Mouse (Mus musculus) cerebellum, adult 8-10 months (tissue): ENCODE results near the gene Klf15.

Source experiments
- DNase-seq: peaks from one replicate; pipeline ENCODE4 v3.0.0; 2022

The Klf15 gene

GRCm38 (mm10) chr6:90494155-90494554 lies 31.8 kb downstream of the Klf15 start:
- DNase-seq, result no peak

GRCm38 (mm10) chr6:90494566-90494965 lies 32.2 kb downstream of the Klf15 start:
- no peak for DNase-seq

GRCm38 (mm10) chr6:90495282-90495912 lies 33.0 kb downstream of the Klf15 start:
- DNase-seq, result no peak

GRCm38 (mm10) chr6:90496217-90496616 lies 33.8 kb downstream of the Klf15 start:
- DNase-seq, result no peak

GRCm38 (mm10) chr6:90499509-90499908 lies 37.1 kb downstream of the Klf15 start:
- DNase-seq, result no peak

GRCm38 (mm10) chr6:90501222-90501940 lies 39.0 kb downstream of the Klf15 start:
- DNase-seq, result no peak

GRCm38 (mm10) chr6:90505906-90506305 lies 43.5 kb downstream of the Klf15 start:
- no peak for DNase-seq

- peak; percentile 83 for DNase-seq
Observed at GRCm38 (mm10) chr6:90506673-90507311, 44.4 kb downstream of the Klf15 start.

- DNase-seq, result no peak
Observed at GRCm38 (mm10) chr6:90507443-90507842, 45.1 kb downstream of the Klf15 start.

- no peak for DNase-seq
Observed at GRCm38 (mm10) chr6:90508197-90508624, 45.8 kb downstream of the Klf15 start.

- no peak for DNase-seq
Observed at GRCm38 (mm10) chr6:90509085-90509484, 46.7 kb downstream of the Klf15 start.

- no peak for DNase-seq
Observed at GRCm38 (mm10) chr6:90512416-90512815, 50.0 kb downstream of the Klf15 start.

- DNase-seq, result no peak
Observed at GRCm38 (mm10) chr6:90513074-90513856, 50.9 kb downstream of the Klf15 start.

GRCm38 (mm10) chr6:90514369-90514768 lies 52.0 kb downstream of the Klf15 start:
- no peak for DNase-seq

GRCm38 (mm10) chr6:90514883-90515405 lies 52.6 kb downstream of the Klf15 start:
- DNase-seq, result peak; percentile 96

GRCm38 (mm10) chr6:90518892-90519291 lies 56.5 kb downstream of the Klf15 start:
- DNase-seq, result no peak

- no peak for DNase-seq
Observed at GRCm38 (mm10) chr6:90519375-90519774, 57.0 kb downstream of the Klf15 start.
